Mouse (Mus musculus): ENCODE results near the gene Tmem108.

Gene Tmem108

GRCm38 (mm10) chr9:103591962-103592361 lies 169.7 kb downstream of the Tmem108 start:
- DNase-seq (ENCODE audit: low spot score in 2 of 2), result no peak

- no peak for DNase-seq (ENCODE audit: low spot score in 2 of 2)
Observed at GRCm38 (mm10) chr9:103590801-103591200, 170.8 kb downstream of the Tmem108 start.

- DNase-seq (ENCODE audit: low spot score in 2 of 2), result no peak
Observed at GRCm38 (mm10) chr9:103584865-103585264, 176.8 kb downstream of the Tmem108 start.

GRCm38 (mm10) chr9:103582249-103582961 lies 179.2 kb downstream of the Tmem108 start:
- no peak for DNase-seq (ENCODE audit: low spot score in 2 of 2)

DNA sequence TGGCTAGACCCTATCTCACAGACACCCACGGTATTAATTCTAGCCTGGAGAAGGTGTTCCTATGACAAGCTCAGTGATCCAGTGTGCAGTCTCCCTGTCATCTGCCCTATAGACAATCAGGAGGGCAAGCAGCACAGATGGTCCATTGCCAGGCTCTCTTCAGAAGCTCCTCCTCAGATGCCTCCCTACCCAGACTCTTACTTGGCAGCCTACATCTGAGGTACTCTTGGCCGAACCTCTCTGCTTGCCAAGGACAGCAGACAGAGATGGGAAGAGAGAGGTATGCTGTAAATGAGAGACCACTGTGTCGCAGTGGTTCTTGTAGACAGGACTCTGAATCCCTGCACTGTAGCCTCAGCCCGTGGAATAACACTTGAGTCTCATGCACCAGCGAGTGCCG lies 181.0 kb downstream of the Tmem108 start:
- no peak for DNase-seq (ENCODE audit: low spot score in 2 of 2)

GRCm38 (mm10) chr9:103580186-103580585 lies 181.5 kb downstream of the Tmem108 start:
- DNase-seq (ENCODE audit: low spot score in 2 of 2), result no peak

DNA sequence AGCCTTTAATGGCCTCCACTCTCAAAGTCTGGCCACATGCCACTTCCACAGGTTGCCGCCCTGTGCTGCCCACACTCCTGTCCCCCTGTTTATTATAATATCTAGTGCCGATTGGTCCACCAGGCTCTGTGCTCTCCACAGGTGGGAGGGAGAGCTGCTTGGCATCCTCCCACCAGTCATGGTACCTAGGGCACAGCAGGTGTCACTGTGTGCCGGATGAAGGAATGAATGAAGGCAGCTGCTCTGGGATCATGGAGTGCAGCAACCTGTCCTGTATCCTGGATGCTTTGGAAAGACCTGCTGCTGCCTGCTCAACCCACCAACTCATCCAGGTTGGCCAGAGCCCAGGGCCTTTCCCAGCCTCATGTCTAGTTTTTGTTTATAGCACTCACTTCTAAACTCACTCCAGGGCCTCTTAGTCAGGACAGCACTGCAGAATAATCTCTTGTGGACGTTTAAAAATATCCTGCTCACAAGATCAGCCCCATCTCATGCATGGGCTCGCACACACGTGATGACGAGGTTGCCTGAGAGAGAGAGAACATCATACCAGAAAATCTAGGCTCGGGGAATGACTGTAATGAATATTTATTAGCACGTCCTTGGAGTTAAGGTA lies 182.1 kb downstream of the Tmem108 start:
- no peak for DNase-seq (ENCODE audit: low spot score in 2 of 2)

- DNase-seq (ENCODE audit: low spot score in 2 of 2), result no peak
Observed at GRCm38 (mm10) chr9:103577731-103578130, 183.9 kb downstream of the Tmem108 start.

- DNase-seq (ENCODE audit: low spot score in 2 of 2), result no peak
Observed at GRCm38 (mm10) chr9:103577181-103577580, 184.5 kb downstream of the Tmem108 start.

- DNase-seq (ENCODE audit: low spot score in 2 of 2), result no peak
Observed at GRCm38 (mm10) chr9:103575901-103576300, 185.7 kb downstream of the Tmem108 start.

DNA sequence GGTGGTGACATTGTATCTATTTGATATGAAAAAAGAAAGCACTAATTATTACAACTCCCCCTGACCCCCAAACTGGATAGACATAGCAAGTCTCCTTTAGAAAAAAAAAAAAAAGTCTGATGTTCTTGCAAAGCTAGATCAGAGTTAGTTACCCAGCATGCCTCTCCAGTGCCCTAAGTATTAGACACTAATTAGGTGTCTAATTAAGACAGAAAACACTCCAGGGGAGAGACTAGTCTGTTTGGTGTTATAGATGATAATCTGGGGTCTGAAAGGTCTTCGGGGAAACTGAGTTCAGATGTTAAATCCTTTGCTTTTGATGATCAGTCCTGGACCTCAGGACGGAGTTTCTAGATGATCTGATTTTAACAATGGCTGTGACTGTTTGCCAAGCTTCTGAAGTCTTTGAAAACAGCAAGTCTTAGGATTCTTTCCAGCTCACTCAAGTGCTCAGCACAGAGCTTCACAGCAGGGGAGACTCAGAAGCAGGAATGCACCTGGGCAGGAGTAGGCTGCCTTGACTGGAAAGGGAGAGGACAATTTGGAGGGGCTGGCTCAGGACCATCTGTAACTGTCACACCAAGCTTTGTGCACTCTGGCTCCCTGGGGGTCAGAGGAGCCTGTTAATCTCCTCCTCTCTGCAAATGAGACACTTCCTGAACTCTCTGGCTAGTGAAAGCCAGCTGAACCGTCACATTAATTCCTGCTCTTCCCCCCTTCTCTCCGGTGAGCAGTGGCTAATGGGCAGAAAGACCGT lies 187.5 kb downstream of the Tmem108 start:
- DNase-seq (ENCODE audit: low spot score in 2 of 2), result no peak

DNA sequence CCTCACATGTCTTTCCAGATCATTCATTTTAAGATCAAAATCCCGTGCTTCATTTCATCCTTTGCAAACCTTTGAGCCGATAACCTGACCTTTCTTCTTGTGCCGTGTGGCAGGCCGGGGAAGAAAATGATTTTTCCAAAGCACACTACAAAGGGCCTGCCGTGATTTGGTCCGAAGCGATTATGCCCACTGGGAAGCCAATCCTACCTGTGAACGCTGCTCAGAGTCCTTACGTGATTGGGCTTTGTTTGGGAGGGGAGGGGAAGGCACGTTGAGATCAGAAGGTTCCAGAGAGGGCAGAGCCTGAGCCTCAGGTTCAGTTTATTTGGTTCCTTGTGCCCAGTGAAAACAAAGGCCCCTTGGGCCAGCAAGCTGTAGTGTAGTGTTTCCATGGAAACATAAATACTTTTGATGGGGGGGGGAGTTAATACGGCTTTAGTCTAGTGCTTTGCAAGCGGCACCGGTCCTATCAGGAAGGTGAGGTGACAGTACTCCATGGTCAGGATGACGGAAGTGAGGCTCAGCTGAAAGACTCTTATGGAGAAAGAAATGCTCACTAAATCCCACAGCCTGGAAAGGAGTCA lies 191.4 kb downstream of the Tmem108 start:
- no peak for DNase-seq (ENCODE audit: low spot score in 2 of 2)

DNA sequence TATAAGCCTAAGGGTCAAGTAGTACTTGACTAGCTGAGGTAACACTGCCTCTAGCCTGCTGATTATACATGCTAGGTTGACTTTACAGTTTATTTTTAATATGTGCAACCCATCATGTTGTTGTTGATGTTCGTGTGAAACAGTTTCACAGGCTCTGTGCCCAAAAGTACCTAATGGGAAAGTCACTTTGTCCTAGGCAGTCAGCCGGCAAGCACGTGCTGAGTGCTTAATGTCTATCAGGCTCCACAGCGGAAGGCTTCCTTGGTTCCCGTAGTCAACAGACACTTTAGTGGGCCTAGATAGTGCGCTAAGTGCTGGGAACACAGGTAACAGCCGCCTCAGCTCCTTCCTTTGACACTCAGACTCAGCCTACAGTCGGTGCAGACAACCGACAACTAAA lies 192.7 kb downstream of the Tmem108 start:
- no peak for DNase-seq (ENCODE audit: low spot score in 2 of 2)

GRCm38 (mm10) chr9:103565186-103565585 lies 196.5 kb downstream of the Tmem108 start:
- no peak for DNase-seq (ENCODE audit: low spot score in 2 of 2)

DNA sequence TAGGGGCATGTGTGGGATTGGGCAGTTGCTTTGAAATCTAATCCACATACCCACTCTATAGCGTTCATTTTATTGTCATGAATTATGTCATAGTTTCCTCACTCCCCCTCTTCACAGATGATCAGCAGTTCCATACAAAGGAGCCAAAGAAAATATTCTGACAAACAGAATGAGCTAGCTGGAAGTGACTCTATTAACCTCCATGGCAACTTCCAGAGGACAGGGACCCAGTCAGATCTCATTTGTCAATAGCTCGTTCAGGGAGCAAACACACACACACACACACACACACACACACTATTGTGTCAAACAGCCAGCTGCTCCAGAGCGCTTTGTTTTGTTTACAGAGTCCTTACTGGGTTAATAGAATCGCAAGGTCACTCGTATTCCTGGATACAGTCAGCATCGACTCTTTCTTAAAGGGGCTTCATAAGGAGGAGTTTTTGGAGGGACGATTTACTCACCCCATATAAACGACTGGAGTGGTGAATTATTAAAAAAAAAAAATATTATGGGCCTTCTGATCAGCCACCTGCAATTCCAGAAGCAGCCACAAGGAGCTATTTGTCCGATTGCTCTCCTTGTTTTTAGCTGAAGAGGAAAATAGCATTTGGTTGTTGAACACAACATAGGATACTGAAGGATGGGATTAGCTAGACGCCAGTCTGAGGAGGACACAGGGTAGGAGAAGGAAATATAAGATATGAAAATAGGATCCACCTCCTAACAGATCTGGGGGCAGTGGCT lies 197.6 kb downstream of the Tmem108 start:
- DNase-seq (ENCODE audit: low spot score in 2 of 2), result no peak

DNA sequence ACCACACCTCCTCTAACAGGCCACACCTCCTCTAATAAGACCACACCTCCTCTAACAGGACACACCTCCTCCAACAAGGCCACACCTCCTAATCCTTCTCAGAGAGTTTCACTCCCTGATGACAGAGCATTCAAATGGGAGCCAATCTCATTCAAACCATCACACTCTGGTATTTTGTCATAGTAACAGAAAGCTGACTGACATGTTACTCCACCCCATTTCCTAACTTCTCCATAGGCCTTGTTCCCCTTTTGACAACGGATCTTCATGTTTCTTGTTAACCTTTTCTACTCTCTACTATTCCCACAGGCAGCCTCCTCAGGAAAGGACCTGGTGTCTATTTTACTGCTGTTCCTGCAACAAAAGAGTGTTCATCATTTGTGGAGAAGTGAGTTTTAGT lies 199.6 kb downstream of the Tmem108 start:
- DNase-seq (ENCODE audit: low spot score in 2 of 2), result no peak

GRCm38 (mm10) chr9:103558741-103559140 lies 202.9 kb downstream of the Tmem108 start:
- no peak for DNase-seq (ENCODE audit: low spot score in 2 of 2)

GRCm38 (mm10) chr9:103558240-103558639 lies 203.4 kb downstream of the Tmem108 start:
- no peak for DNase-seq (ENCODE audit: low spot score in 2 of 2)

DNA sequence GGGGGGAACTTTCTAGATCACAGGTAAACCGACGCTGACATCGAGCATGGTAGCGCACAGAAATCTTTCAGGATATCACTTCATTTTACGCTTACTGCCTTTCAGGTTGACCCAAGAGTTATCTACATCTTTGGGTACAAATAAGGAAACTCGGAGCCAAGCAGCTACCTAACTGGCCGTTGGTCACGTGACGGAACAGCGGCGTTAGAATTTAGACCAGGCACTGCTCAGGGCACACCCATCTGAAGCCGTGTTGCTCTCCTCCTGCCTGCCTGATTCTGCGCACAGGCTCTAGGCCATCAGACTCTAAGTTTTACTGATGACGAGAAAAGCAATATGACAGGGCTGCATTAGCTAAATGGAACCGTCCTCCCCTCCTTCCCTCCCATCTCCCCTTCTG lies 204.6 kb downstream of the Tmem108 start:
- no peak for DNase-seq (ENCODE audit: low spot score in 2 of 2)

GRCm38 (mm10) chr9:103555334-103555733 lies 206.3 kb downstream of the Tmem108 start:
- DNase-seq (ENCODE audit: low spot score in 2 of 2), result no peak

DNA sequence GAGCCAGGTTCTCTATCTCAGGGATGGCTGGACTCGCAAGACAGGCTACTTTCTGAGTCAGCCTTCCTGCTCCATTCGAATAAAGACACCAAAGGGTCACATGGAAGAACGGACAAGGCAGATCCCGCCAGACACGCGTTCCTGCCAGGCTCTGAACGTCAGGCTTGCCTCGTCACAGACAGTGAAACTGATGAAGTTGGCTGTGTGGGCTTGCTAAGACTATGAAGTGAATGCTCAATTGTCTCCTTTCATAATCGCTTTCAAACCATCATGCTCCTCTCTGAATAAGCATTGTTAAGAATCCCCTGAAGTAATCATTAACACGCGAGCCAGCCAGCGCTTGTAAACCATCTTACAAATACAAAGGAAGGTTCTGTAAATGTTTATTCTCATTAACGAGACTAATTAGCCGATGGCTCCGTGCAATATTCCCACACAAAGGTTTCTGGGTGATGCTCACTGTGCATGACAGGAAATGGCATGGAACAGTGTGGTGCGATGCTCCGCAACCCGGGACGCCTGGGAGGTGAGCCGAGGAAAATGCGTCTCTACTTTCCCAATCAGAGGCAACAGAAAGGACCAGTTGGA lies 210.9 kb downstream of the Tmem108 start:
- DNase-seq (ENCODE audit: low spot score in 2 of 2), result no peak
